Mouse (Mus musculus) frontal cortex, postnatal 36 days (tissue): ENCODE measurements around the gene Traf3ip2.

Source experiments
- DNase-seq, 2 experiments: peaks; one replicate each; pipeline ENCODE4 v3.0.0; 2022; ENCODE audit warnings: low spot score in 2 of 2

The Traf3ip2 gene

DNA sequence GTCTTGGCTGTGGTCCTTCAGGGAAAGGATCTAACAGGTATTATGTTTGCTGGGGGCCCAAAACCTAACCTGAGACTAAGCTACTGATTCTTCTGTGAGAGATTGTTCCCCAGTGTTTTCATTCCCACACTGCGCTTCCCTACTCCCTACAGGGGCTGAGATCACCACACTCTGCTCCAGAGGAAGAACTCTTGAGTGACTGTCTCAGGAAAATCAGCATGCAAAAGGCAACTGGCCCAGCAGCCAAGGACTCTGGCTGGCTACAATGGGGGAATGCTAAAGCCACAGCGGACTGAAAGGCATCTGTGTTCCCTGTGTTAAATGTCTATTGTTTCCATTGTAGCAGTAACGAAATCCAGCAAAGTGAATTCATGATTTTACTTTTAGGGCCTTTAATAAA, 62.0 kb downstream of the Traf3ip2 start:
- DNase-seq, result no peak

DNA sequence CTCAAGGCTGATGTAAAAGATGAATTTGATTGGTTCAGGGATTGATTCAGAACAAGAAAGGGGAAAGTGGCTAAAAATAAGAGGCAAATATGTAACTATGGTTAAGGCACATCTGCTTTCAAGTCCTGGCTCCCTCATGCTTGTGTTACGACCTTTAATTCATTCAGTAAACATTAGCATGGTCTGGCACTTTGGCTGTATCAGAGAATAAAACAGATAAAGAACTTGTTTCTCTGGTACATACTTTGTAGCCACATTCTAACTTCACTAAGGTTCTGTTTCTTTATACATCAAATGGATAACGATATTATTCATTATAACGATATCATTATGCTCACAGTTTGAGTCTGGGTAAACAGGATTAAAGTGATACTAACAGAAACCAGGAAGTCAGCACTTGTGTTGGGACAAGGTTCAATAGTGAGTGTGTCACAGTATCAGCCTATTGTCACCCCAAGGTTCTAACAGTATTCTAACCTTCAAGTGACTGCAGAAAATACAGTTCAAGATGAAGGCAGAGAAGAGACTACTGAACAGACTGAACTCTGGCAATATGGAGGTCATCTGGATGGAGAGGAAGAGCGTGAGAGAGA, 65.6 kb downstream of the Traf3ip2 start:
- no peak for DNase-seq

DNA sequence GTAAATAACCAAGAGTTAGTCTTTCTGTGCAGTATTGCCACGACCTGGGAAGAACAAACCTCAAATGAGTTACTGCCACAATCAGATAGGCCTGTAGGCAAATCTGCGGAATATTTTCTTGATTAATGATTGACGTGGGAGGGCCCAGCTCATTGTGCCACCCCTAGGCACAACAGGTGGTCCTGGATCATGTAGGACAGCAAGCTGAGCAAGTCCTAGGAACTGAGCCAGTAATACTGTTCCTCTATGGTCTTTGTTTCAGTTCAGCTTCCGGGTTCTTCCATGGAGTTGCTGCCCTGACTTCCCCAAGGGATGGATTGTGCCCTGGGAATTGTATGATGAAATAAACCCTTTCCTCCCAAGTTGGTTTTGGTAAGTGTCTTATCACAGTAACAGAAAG, 68.3 kb downstream of the Traf3ip2 start:
- DNase-seq, result no peak

DNA sequence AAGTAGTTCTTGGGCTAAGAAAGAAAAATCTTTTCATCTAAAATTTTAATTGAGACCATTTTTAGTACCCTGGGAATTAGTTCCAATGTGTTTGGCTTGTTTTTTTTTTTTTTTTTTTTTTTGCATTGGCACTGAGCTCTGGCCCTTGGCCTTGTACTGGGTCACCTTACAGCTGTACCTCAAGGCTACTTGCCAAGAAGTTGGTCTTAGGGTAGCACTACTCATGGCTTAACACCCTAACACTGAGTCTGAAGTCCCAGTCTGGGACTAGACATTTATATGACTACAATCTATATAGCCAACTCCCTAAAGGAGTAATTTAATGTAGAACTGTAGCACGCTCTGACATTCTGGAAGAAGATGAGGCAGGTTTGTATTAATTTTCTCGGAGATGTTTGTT, 69.8 kb downstream of the Traf3ip2 start:
- DNase-seq, result no peak

DNA sequence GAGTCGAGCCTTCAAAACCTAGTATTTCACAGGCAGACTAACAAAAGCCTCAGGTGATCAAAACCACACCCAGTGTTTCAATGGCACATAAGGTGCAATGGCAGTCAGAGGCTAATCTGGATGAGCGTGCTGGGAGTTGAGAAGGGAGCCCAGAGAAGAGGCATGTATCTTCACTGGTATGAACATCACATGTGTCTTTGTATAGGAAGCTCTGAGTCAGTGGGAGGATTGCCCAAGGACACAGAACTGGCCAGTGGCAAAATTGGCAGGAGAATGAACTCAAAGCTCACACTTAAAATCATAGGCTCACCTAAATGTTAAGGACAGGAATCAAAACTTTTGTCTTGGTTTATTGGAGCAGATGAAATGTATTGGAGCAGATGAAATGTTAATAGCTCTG, 70.7 kb downstream of the Traf3ip2 start:
- no peak for DNase-seq

DNA sequence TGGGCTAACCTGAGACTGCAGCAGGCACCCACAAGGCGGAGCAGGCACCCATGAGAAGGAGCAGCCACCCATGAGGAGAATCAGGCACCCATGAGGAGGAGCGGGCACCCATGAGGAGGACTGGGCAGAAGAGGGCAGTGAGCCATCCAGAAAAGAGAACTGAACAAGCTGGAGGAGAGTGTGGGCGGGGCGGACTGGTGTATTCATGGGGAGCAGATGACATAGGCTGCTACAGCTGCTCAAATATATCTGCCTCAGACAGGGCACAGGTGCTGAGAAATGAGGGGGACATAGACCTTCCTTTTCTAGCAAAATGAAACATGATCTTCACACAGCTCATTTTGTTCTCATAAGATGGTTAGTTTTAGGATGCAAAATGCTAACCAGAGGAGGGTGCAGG, 74.1 kb downstream of the Traf3ip2 start:
- no peak for DNase-seq

DNA sequence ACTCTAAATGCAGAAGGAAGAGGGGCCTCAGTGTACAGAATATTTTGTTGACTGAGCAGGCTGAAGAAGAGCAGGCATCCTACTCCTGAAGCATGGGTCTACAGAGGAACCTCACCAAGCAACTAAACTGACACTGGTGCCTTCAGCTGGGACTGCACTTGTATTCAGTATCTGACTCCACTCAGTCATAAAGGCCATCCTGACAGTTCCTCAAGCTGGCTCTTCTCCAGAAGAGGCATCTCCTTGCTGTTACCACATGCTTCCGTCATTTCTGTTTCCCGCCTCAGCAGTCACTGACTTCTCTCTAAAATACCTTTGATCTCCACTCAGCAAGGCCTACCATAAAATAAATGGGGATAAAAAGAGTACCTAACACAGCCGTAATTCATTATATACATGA, 75.1 kb downstream of the Traf3ip2 start:
- no peak for DNase-seq

DNA sequence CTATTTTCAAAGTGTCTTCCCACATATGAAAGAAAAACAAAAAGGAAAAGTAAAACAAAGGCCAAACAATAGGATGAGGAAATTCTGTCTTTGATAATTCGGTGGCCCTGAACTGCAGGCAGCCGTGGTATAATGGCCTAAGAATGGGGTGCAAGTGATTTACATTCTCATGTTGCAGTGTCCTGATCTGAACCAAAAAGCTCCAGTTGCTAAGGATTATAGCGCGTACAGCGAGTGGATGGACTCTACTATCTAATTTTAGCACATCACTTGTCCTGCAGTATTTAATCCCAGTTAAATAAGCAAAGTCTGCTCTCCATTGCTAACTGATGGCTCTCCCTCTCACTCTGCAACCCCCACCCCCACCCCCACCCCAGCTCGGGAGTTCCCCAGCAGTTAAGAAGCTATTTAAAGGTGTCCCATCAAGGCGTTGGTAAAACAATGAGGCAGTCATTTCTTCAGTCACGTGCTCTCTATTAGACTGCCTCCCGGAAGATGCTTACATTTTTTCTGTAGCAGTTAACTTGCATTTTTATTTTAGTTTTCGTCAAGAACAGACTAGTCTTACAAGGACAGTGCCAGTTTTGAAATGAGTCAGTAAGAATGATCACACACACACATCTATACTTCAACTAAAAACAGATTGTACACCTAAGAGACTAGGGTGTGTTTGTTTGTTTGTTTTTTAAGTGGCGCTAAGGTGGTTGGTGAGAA, 78.8 kb downstream of the Traf3ip2 start:
- DNase-seq, result no peak

DNA sequence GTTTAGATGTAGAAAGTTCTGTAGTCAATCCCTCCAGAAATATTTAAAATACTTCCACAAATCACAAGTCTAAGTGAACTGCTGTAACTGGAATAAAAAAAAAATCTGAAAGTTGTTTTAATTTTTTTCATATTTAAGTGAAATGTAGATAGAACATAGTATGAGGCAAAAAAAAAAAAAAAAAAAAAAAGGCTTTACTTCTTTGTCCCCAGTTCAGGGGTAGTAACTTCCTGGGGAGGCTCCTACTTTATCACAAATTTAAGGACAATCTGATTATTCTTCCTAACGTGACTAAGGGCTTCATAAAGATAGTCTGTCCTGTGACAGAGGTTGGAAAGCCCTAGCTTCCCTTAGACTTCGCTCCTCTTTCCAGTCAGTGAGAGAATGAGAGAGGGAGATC, 79.4 kb downstream of the Traf3ip2 start:
- no peak for DNase-seq
